Mouse (Mus musculus) ES-Bruce4 (cell line): ENCODE results near the gene Olfr458.

Experiments used
- CTCF ChIP-seq: IDR thresholded peaks from one replicate; pipeline ENCODE4 v1.8.1; 2011; ENCODE audit warnings: low read depth, low read length
- EP300 ChIP-seq: IDR thresholded peaks from 2 replicates; pipeline ENCODE4 v1.6.1; 2011; ENCODE audit warnings: low read depth, low read length; ENCODE audit not compliant: insufficient read depth
- POLR2A ChIP-seq: IDR thresholded peaks from one replicate; pipeline ENCODE4 v1.8.1; 2011; ENCODE audit warnings: low read length; ENCODE audit not compliant: insufficient read depth

DNA sequence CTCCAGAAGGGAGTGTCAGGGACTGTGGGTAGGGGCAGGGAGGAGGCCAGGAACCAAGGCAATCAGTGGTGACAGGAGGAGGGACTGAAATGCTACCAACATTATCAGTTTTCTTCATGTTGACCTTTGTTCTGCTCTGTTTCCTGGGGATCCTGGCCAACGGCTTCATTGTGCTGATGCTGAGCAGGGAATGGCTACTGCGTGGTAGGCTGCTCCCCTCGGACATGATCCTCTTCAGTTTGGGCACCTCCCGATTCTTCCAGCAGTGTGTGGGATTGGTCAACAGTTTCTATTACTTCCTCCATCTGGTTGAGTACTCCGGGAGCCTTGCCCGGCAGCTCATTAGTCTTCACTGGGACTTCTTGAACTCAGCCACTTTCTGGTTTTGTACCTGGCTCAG lies 30.6 kb downstream of the Olfr458 start, which contains the start of gene Tas2r126:
- TF ChIP-seq CTCF (no peak), POLR2A (no peak), EP300 (no peak)
